ENCODE assay signal across 9 mouse cellular contexts in genomic region chr6:18170311-18170922, GRCm38 (mm10). TPM values are rescaled to one million over a fixed set of nuclear protein-coding genes. Genes with fewer than 3 reads are reported as not detected.
A peak's percentile ranks its signal among the peaks of the same experiment; 100 is the strongest.
DNase-seq lines count a peak whose midpoint lies in the region; ATAC-seq and TF ChIP-seq lines count a peak whose summit lies in the region.
"Had no signal": no experiment of that assay in that cellular context is flagged by ENCODE, and none has a peak within 500 bp of the region (broad histone marks: within the 10 kb centered on the region; RNA-seq: fewer than 3 reads in every experiment).

Gene Cftr, plus strand, starts transcription at chr6:18170687.

- no peaks in the 10 kb centered on the region for H3K4me1 ChIP-seq in embryonic facial prominence, embryonic 10.5 days
- H3K4me1 ChIP-seq in hindbrain, embryonic 16.5 days (ENCODE audit: control insufficient read depth, insufficient read depth, low read depth, low read length) = no peaks in the 10 kb centered on the region
- no peaks in the 10 kb centered on the region for H3K4me1 ChIP-seq in liver, embryonic 13.5 days (replicated peaks)
- 0 out of 2 replicates have a peak, but pooled peaks cover 3% of the 10 kb centered on the region for H3K4me1 ChIP-seq in neural tube, embryonic 13.5 days (replicated peaks)
- H3K4me1 ChIP-seq in cerebellum, adult 2 months (ENCODE audit: control insufficient read depth, insufficient read depth, low read length) = no peaks in the 10 kb centered on the region

- H3K9ac ChIP-seq in hindbrain, embryonic 16.5 days (ENCODE audit: low read depth, low read length) = peak within 1 kb of the TSS; percentile 72
- H3K9ac ChIP-seq in liver, embryonic 13.5 days = no peak within 1 kb of the TSS
- H3K9ac ChIP-seq in neural tube, embryonic 13.5 days = peak within 1 kb of the TSS; percentile 67

- H3K4me2 ChIP-seq in hindbrain, embryonic 16.5 days (ENCODE audit: low read length) = peak within 1 kb of the TSS; percentile 83
- H3K4me2 ChIP-seq in liver, embryonic 13.5 days = peak within 1 kb of the TSS; percentile 48
- H3K4me2 ChIP-seq in neural tube, embryonic 13.5 days = peak within 1 kb of the TSS; percentile 77

- H3K27me3 ChIP-seq in embryonic facial prominence, embryonic 10.5 days (replicated peaks; ENCODE audit: low read depth, poor library complexity, severe bottlenecking) = peaks cover 29% of the 10 kb centered on the region
- no peaks in the 10 kb centered on the region for H3K27me3 ChIP-seq in hindbrain, embryonic 16.5 days (replicated peaks; ENCODE audit: control insufficient read depth, insufficient read depth, low read length)
- peaks cover 23% of the 10 kb centered on the region for H3K27me3 ChIP-seq in liver, embryonic 13.5 days
- peaks cover 17% of the 10 kb centered on the region for H3K27me3 ChIP-seq in neural tube, embryonic 13.5 days
- H3K27me3 ChIP-seq in cerebellum, adult 2 months (ENCODE audit: control insufficient read depth, insufficient read depth, low read length) = no peaks in the 10 kb centered on the region; the same call in 1 of the 2 replicates

- ATAC-seq in hindbrain, embryonic 16.5 days = peak; percentile 97
- no peak for ATAC-seq in liver, embryonic 13.5 days (ENCODE audit: low read depth)
- ATAC-seq in neural tube, embryonic 13.5 days (ENCODE audit: low read depth) = peak; percentile 93

- DNase-seq in left cerebral cortex, adult 18-20 months (ENCODE audit: low spot score in 2 of 2) = peak; percentile 8 to 10
- no peak for DNase-seq in left cerebral cortex, adult 8-10 months (ENCODE audit: low spot score in 2 of 2)
- peak; percentile 67 for DNase-seq in embryonic facial prominence, embryonic 10.5 days (ENCODE audit: low spot score)
- DNase-seq in liver, embryonic 13.5 days = no peak
- DNase-seq in cerebellum, adult 2 months = no peak
- DNase-seq in spleen, postnatal 36 days (ENCODE audit: low spot score in 2 of 2) = no peak

- no peaks in the 10 kb centered on the region for H3K9me3 ChIP-seq in embryonic facial prominence, embryonic 10.5 days
- H3K9me3 ChIP-seq in hindbrain, embryonic 16.5 days (ENCODE audit: control insufficient read depth, low read length) = no peaks in the 10 kb centered on the region
- no peaks in the 10 kb centered on the region for H3K9me3 ChIP-seq in liver, embryonic 13.5 days (replicated peaks)
- no peaks in the 10 kb centered on the region for H3K9me3 ChIP-seq in neural tube, embryonic 13.5 days

- H3K4me3 ChIP-seq in embryonic facial prominence, embryonic 10.5 days = peak within 1 kb of the TSS; percentile 67
- H3K4me3 ChIP-seq in hindbrain, embryonic 16.5 days (ENCODE audit: low read length) = peak within 1 kb of the TSS; percentile 56
- H3K4me3 ChIP-seq in liver, embryonic 13.5 days (replicated peaks) = peak within 1 kb of the TSS; percentile 37
- peak within 1 kb of the TSS; percentile 49 for H3K4me3 ChIP-seq in neural tube, embryonic 13.5 days
- H3K4me3 ChIP-seq in cerebellum, adult 2 months (replicated peaks; ENCODE audit: insufficient read depth, low read depth, low read length) = no peak within 1 kb of the TSS

- peak within 1 kb of the TSS; percentile 59; the same call in 1 of the 2 replicates for H3K27ac ChIP-seq in embryonic facial prominence, embryonic 10.5 days (replicated peaks)
- no peak within 1 kb of the TSS for H3K27ac ChIP-seq in hindbrain, embryonic 16.5 days (ENCODE audit: low read depth, low read length)
- H3K27ac ChIP-seq in liver, embryonic 13.5 days = no peak within 1 kb of the TSS
- no peak within 1 kb of the TSS for H3K27ac ChIP-seq in neural tube, embryonic 13.5 days (replicated peaks)
- H3K27ac ChIP-seq in cerebellum, adult 2 months (ENCODE audit: insufficient read depth, low read length) = no peak within 1 kb of the TSS
- H3K27ac ChIP-seq: macrophage had no signal

- no peaks in the 10 kb centered on the region for H3K36me3 ChIP-seq in embryonic facial prominence, embryonic 10.5 days (replicated peaks)
- H3K36me3 ChIP-seq in hindbrain, embryonic 16.5 days (ENCODE audit: control insufficient read depth, insufficient read depth, low read length) = no peaks in the 10 kb centered on the region
- no peaks in the 10 kb centered on the region for H3K36me3 ChIP-seq in liver, embryonic 13.5 days
- no peaks in the 10 kb centered on the region for H3K36me3 ChIP-seq in neural tube, embryonic 13.5 days

- 1% methylated on average over 45 of the region's 45 CpGs for WGBS in embryonic facial prominence, embryonic 10.5 days
- WGBS in hindbrain, embryonic 16.5 days = under 1% methylated on average over 30 of the region's 45 CpGs
- 2% methylated on average over 32 of the region's 45 CpGs for WGBS in liver, embryonic 13.5 days (ENCODE audit: insufficient replicate concordance)
- whole genome bisulfite sequencing in neural tube, embryonic 13.5 days = 2% methylated on average over 45 of the region's 45 CpGs
- WGBS in cerebellum, adult 2 months = 3% methylated on average over 40 of the region's 45 CpGs

- no peak for TF ChIP-seq CTCF in cerebellum, adult 2 months (IDR thresholded peaks at IDR 0.05; ENCODE audit: borderline replicate concordance, insufficient read depth, low read depth, low read length)

- no peak for TF ChIP-seq POLR2A in cerebellum, adult 2 months (IDR thresholded peaks at IDR 0.05; ENCODE audit: borderline replicate concordance, insufficient read depth, low read length)

RNA-seq across cellular contexts. Expression of gene Cftr, which starts in this region (rescaled TPM):
- total RNA-seq in left cerebral cortex, adult 18-20 months (2021) = under 1 TPM; 0.65 to 0.73 TPM
- total RNA-seq in left cerebral cortex, adult 8-10 months (2022) = under 1 TPM; 0.56 to 0.96 (median 0.65) TPM
- polyA plus RNA-seq in embryonic facial prominence, embryonic 10.5 days (2016; fragmentation: Nextera tagmentation; extraction: Ambion mirVana) = 0.08 and 0.14 TPM in 2 replicates
- polyA plus RNA-seq in hindbrain, embryonic 16.5 days (2015; fragmentation: Nextera tagmentation; extraction: Ambion mirVana) = 0.83 and 1.0 TPM in 2 replicates
- polyA plus RNA-seq in liver, embryonic 13.5 days (2015; fragmentation: Nextera tagmentation; extraction: Ambion mirVana) = 0.03 and 0.08 TPM in 2 replicates
- polyA plus RNA-seq in neural tube, embryonic 13.5 days (2015; fragmentation: Nextera tagmentation; extraction: Ambion mirVana) = 0.12 and 0.14 TPM in 2 replicates
- polyA plus RNA-seq in cerebellum, adult 2 months (2012; rRNA removed) = 0.08 and 0.11 TPM in 2 replicates
- polyA plus RNA-seq: macrophage had no signal

Comparison
In these comparisons a context has a peak if more than half of its experiments do, and no peak if none do; other contexts are left out.
1. Peak in DNase-seq in left cerebral cortex, adult 18-20 months; RNA of the gene not detected or under 1 TPM.
2. Peak in DNase-seq, H3K4me3 ChIP-seq and H3K27ac ChIP-seq in embryonic facial prominence, embryonic 10.5 days; RNA of the gene not detected or under 1 TPM.
3. Peak in ATAC-seq, H3K4me3 ChIP-seq, H3K9ac ChIP-seq and H3K4me2 ChIP-seq in neural tube, embryonic 13.5 days; RNA of the gene not detected or under 1 TPM.